Mouse (Mus musculus): ENCODE measurements around the gene Akr1c13. TPM values are rescaled to one million over a fixed set of nuclear protein-coding genes. Genes with fewer than 3 reads are reported as not detected.
"Not testable (repeated sequence)": the region's sequence is repeated elsewhere in the genome, so short reads cannot be mapped to it uniquely, and the experiment has no call there.

Gene Akr1c13
- polyA plus RNA-seq, 2 experiments, result 17.9 to 36.6 TPM

- Histone ChIP-seq H3K9ac (replicated peaks) (no peak overlapping the region), H3K27ac (no peak overlapping the region), H3K27me3 (ENCODE audit: control insufficient read depth, insufficient read depth, low read length) (no peaks in the 10 kb centered on the region), H3K36me3 (replicated peaks; ENCODE audit: control insufficient read depth, insufficient read depth, low read depth) (no peaks in the 10 kb centered on the region), H3K4me2 (ENCODE audit: low read depth) (no peak overlapping the region), H3K4me1 (replicated peaks; ENCODE audit: control insufficient read depth in 2 of 2, insufficient read depth in 2 of 2, low read length in 1 of 2) (no peaks in the 10 kb centered on the region), H3K9me3 (ENCODE audit: control insufficient read depth, low read length) (no peaks in the 10 kb centered on the region), H3K4me3 (ENCODE audit: insufficient read depth in 1 of 2, low read depth in 2 of 2, low read length in 2 of 2) (no peak overlapping the region)
- no peak for DNase-seq (ENCODE audit: low read depth in 3 of 3, low spot score in 3 of 3)
- ATAC-seq (ENCODE audit: insufficient read depth), result no peak
- no peak for TF ChIP-seq CTCF (IDR thresholded peaks at IDR 0.05; ENCODE audit: low read depth)
- 67% methylated on average over 2 of the region's 2 CpGs for WGBS (ENCODE audit: insufficient replicate concordance)
These were observed 35.7 kb upstream of the Akr1c13 start for GRCm38 (mm10) chr13:4155286-4155685.

DNA sequence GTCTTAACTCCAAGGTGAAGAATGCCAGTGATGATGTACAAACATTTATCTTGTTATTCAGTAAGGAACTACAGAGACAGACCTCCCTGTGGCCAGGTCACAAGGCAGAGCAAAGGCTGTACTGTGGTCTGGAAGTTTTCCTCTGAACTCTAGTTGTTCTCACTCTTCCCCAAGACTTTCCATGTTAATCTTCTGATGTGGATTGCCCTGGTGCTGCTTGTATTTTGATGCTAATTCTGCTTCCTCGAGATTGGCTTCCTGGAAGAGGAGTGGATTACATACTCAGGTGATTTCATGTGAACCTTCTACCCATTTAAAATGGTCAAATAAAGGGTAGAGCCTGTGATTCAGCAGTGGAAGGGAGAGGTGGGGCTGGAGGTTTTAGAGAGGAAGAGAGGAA lies 22.9 kb upstream of the Akr1c13 start:
- Histone ChIP-seq H3K36me3 (replicated peaks; ENCODE audit: control insufficient read depth, insufficient read depth, low read depth) (no peaks in the 10 kb centered on the region), H3K9me3 (ENCODE audit: control insufficient read depth, low read length) (no peaks in the 10 kb centered on the region), H3K4me1 (replicated peaks; ENCODE audit: control insufficient read depth in 2 of 2, insufficient read depth in 2 of 2, low read length in 1 of 2) (no peaks in the 10 kb centered on the region), H3K27me3 (ENCODE audit: control insufficient read depth, insufficient read depth, low read length) (no peaks in the 10 kb centered on the region), H3K9ac (replicated peaks) (no peak overlapping the region), H3K27ac (no peak overlapping the region), H3K4me2 (ENCODE audit: low read depth) (no peak overlapping the region), H3K4me3 (ENCODE audit: insufficient read depth in 1 of 2, low read depth in 2 of 2, low read length in 2 of 2) (no peak overlapping the region)
- ATAC-seq (ENCODE audit: insufficient read depth), result no peak
- 15% methylated on average over 1 of the region's 1 CpGs for WGBS (ENCODE audit: insufficient replicate concordance)
- TF ChIP-seq CTCF (IDR thresholded peaks at IDR 0.05; ENCODE audit: low read depth), result no peak
- TF ChIP-seq EP300 (IDR thresholded peaks at IDR 0.05; ENCODE audit: low read depth), result no peak
- DNase-seq (ENCODE audit: low read depth in 3 of 3, low spot score in 3 of 3), result no peak

DNA sequence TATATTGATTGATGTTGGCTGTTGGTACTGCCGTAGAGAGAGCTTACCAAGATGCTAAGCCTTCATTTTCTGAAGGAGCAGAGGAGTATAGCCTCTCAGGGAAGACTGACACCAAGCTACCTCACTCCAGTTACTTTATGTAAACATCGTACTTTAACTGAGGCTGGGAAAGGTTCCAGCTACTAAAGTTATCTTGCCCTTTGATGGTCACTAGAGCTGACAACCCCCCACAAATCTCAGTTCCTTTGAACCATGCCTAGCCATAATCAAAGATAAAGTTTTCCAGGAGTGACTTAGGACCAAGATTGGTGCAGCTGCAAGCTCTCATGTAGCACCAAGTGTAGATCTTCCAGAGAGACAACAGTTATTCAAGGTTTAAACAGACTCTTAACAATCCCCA lies 18.0 kb upstream of the Akr1c13 start:
- Histone ChIP-seq H3K36me3 (replicated peaks; ENCODE audit: control insufficient read depth, insufficient read depth, low read depth) (no peaks in the 10 kb centered on the region), H3K4me1 (replicated peaks; ENCODE audit: control insufficient read depth in 2 of 2, insufficient read depth in 2 of 2, low read length in 1 of 2) (no peaks in the 10 kb centered on the region), H3K27ac (no peak overlapping the region), H3K27me3 (ENCODE audit: control insufficient read depth, insufficient read depth, low read length) (no peaks in the 10 kb centered on the region), H3K9me3 (ENCODE audit: control insufficient read depth, low read length) (no peaks in the 10 kb centered on the region), H3K4me3 (ENCODE audit: insufficient read depth in 1 of 2, low read depth in 2 of 2, low read length in 2 of 2) (no peak overlapping the region), H3K4me2 (ENCODE audit: low read depth) (no peak overlapping the region), H3K9ac (replicated peaks) (no peak overlapping the region)
- TF ChIP-seq CTCF (IDR thresholded peaks at IDR 0.05; ENCODE audit: low read depth) (no peak), EP300 (IDR thresholded peaks at IDR 0.05; ENCODE audit: low read depth) (no peak)
- WGBS (ENCODE audit: insufficient replicate concordance), result 49% methylated on average over 2 of the region's 2 CpGs
- ATAC-seq (ENCODE audit: insufficient read depth) (no peak), DNase-seq (ENCODE audit: low read depth in 3 of 3, low spot score in 3 of 3) (no peak)

DNA sequence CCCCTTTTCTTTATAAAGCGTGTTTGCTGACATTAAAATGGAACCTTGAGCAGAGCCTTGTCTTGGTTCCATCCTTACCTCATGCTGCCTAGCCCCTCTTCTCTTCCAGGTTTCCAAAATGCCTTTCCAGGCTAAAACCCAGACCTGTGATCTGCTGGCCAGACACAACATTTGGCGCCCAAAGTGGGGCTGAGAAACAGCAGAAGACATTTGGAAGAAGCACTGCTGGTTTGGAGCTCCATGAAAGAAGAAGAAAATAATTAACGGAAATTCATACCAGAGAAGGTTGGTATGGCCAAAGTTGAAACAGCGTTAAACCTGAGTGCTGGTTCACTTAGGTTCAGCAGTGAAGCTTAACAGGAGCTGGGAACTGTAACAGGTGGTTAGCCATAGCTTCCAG lies 9.6 kb upstream of the Akr1c13 start:
- H3K4me2 ChIP-seq (ENCODE audit: low read depth); H3K27ac ChIP-seq; ATAC-seq (ENCODE audit: insufficient read depth); H3K4me3 ChIP-seq (ENCODE audit: insufficient read depth in 1 of 2, low read depth in 2 of 2, low read length in 2 of 2); DNase-seq (ENCODE audit: low read depth in 3 of 3, low spot score in 3 of 3); H3K4me1 ChIP-seq (replicated peaks; ENCODE audit: control insufficient read depth in 2 of 2, insufficient read depth in 2 of 2, low read length in 1 of 2); H3K27me3 ChIP-seq (ENCODE audit: control insufficient read depth, insufficient read depth, low read length); H3K9me3 ChIP-seq (ENCODE audit: control insufficient read depth, low read length); H3K9ac ChIP-seq (replicated peaks); H3K36me3 ChIP-seq (replicated peaks; ENCODE audit: control insufficient read depth, insufficient read depth, low read depth): not testable (repeated sequence)
- WGBS (ENCODE audit: insufficient replicate concordance), result 75% methylated on average over 4 of the region's 4 CpGs

GRCm38 (mm10) chr13:4183116-4183515 lies 7.8 kb upstream of the Akr1c13 start:
- no peaks in the 10 kb centered on the region for H3K9me3 ChIP-seq (ENCODE audit: control insufficient read depth, low read length)
- H3K9ac ChIP-seq (replicated peaks), result no peak overlapping the region
- H3K27me3 ChIP-seq (ENCODE audit: control insufficient read depth, insufficient read depth, low read length), result no peaks in the 10 kb centered on the region
- WGBS (ENCODE audit: insufficient replicate concordance), result 68% methylated on average over 9 of the region's 9 CpGs
- H3K4me3 ChIP-seq (ENCODE audit: insufficient read depth in 1 of 2, low read depth in 2 of 2, low read length in 2 of 2), result no peak overlapping the region
- H3K4me1 ChIP-seq (replicated peaks; ENCODE audit: control insufficient read depth in 2 of 2, insufficient read depth in 2 of 2, low read length in 1 of 2), result no peaks in the 10 kb centered on the region
- ATAC-seq (ENCODE audit: insufficient read depth), result no peak
- no peaks in the 10 kb centered on the region for H3K36me3 ChIP-seq (replicated peaks; ENCODE audit: control insufficient read depth, insufficient read depth, low read depth)
- TF ChIP-seq CTCF (IDR thresholded peaks at IDR 0.05; ENCODE audit: low read depth) (no peak), EP300 (IDR thresholded peaks at IDR 0.05; ENCODE audit: low read depth) (no peak)
- no peak for DNase-seq (ENCODE audit: low read depth in 3 of 3, low spot score in 3 of 3)
- no peak overlapping the region for H3K27ac ChIP-seq
- H3K4me2 ChIP-seq (ENCODE audit: low read depth), result no peak overlapping the region
